8 mouse cellular contexts compared by ENCODE assay signal in genomic region chr19:25383386-25384146, GRCm38 (mm10).
DNase-seq lines count a peak whose midpoint lies in the region; ATAC-seq lines count a peak whose summit lies in the region.

No protein-coding gene starts in this region.

- WGBS in kidney, embryonic 14.5 days = 13% methylated on average over 12 of the region's 12 CpGs
- 14% methylated on average over 12 of the region's 12 CpGs for WGBS in limb, embryonic 11.5 days
- WGBS in neural tube, embryonic 14.5 days = 19% methylated on average over 12 of the region's 12 CpGs

- peak; percentile 83 for ATAC-seq in kidney, embryonic 14.5 days (ENCODE audit: low FRiP score, low TSS enrichment)
- peak; percentile 60; the same call in 1 of the 2 replicates for ATAC-seq in limb, embryonic 11.5 days (ENCODE audit: insufficient number of reproducible peaks, low FRiP score, low TSS enrichment, low read depth)
- ATAC-seq in neural tube, embryonic 14.5 days (ENCODE audit: low read depth) = peak; percentile 66; the same call in 1 of the 2 replicates

- peaks cover 5% of the 10 kb centered on the region for H3K4me1 ChIP-seq in kidney, embryonic 14.5 days (ENCODE audit: control insufficient read depth, insufficient read depth, low read length)
- peaks cover 7% of the 10 kb centered on the region; the same call in 1 of the 2 replicates for H3K4me1 ChIP-seq in limb, embryonic 11.5 days (ENCODE audit: control insufficient read depth, insufficient read depth, low read length)
- H3K4me1 ChIP-seq in neural tube, embryonic 14.5 days (ENCODE audit: control insufficient read depth, insufficient read depth, low read length) = no peaks in the 10 kb centered on the region

- H3K27me3 ChIP-seq in kidney, embryonic 14.5 days (ENCODE audit: control insufficient read depth, insufficient read depth, low read length) = no peaks in the 10 kb centered on the region
- H3K27me3 ChIP-seq in limb, embryonic 11.5 days (ENCODE audit: control insufficient read depth, insufficient read depth, low read length) = no peaks in the 10 kb centered on the region
- no peaks in the 10 kb centered on the region for H3K27me3 ChIP-seq in neural tube, embryonic 14.5 days (ENCODE audit: control insufficient read depth, insufficient read depth, low read length)

- no peak for DNase-seq in kidney, adult 9 months
- DNase-seq in forelimb bud, embryonic 11.5 days (ENCODE audit: low read depth, low spot score) = peak; percentile 65
- peak; percentile 83 for DNase-seq in limb, embryonic 11.5 days (ENCODE audit: low spot score)
- no peak for DNase-seq in thymus, postnatal 36 days
- DNase-seq in left cerebral cortex, postnatal 25 days (ENCODE audit: low spot score in 2 of 2) = no peak
- no peak for DNase-seq in thymus, adult 18-20 months

- 0 out of 2 replicates have a peak overlapping the region, but pooled peaks have one; percentile 4 for H3K4me2 ChIP-seq in kidney, embryonic 14.5 days (replicated peaks; ENCODE audit: low read depth, low read length)
- H3K4me2 ChIP-seq in limb, embryonic 11.5 days (ENCODE audit: low read depth, severe bottlenecking) = no peak overlapping the region
- H3K4me2 ChIP-seq in neural tube, embryonic 14.5 days (ENCODE audit: low read depth, low read length) = peak overlapping the region; percentile 21; the same call in 1 of the 2 replicates

- H3K27ac ChIP-seq in kidney, embryonic 14.5 days (ENCODE audit: low read depth, low read length) = no peak overlapping the region
- no peak overlapping the region; the same call in 1 of the 2 replicates for H3K27ac ChIP-seq in limb, embryonic 11.5 days (replicated peaks; ENCODE audit: low read depth, low read length)
- H3K27ac ChIP-seq in neural tube, embryonic 14.5 days (ENCODE audit: low read depth, low read length) = no peak overlapping the region

- no peak overlapping the region for H3K4me3 ChIP-seq in kidney, embryonic 14.5 days (ENCODE audit: low read length)
- no peak overlapping the region for H3K4me3 ChIP-seq in limb, embryonic 11.5 days (ENCODE audit: low read depth, low read length)
- H3K4me3 ChIP-seq in neural tube, embryonic 14.5 days (ENCODE audit: low read depth, low read length) = no peak overlapping the region

- H3K36me3 ChIP-seq in kidney, embryonic 14.5 days (ENCODE audit: control insufficient read depth, insufficient read depth, low read length) = no peaks in the 10 kb centered on the region
- H3K36me3 ChIP-seq in limb, embryonic 11.5 days (ENCODE audit: control insufficient read depth, insufficient read depth, low read length) = no peaks in the 10 kb centered on the region
- no peaks in the 10 kb centered on the region for H3K36me3 ChIP-seq in neural tube, embryonic 14.5 days (ENCODE audit: control insufficient read depth, insufficient read depth, low read length)

- H3K9ac ChIP-seq in kidney, embryonic 14.5 days (ENCODE audit: low read depth, low read length) = no peak overlapping the region
- no peak overlapping the region for H3K9ac ChIP-seq in limb, embryonic 11.5 days (ENCODE audit: low read length)
- H3K9ac ChIP-seq in neural tube, embryonic 14.5 days (replicated peaks; ENCODE audit: low read depth, low read length) = no peak overlapping the region

- H3K9me3 ChIP-seq in kidney, embryonic 14.5 days (ENCODE audit: control insufficient read depth, low read length) = no peaks in the 10 kb centered on the region
- H3K9me3 ChIP-seq in limb, embryonic 11.5 days (ENCODE audit: control insufficient read depth, low read length) = no peaks in the 10 kb centered on the region
- no peaks in the 10 kb centered on the region for H3K9me3 ChIP-seq in neural tube, embryonic 14.5 days (ENCODE audit: control insufficient read depth, low read length)

- intact Hi-C loops in left cerebral cortex, postnatal 25 days (cut with DNase I) = no loop called here

Comparison
In these comparisons a context has a peak if more than half of its experiments do, and no peak if none do; other contexts are left out.
1. DNase-seq: peak in forelimb bud, embryonic 11.5 days (single experiment) and limb, embryonic 11.5 days (single experiment); none in kidney, adult 9 months (single experiment), thymus, postnatal 36 days (0 of 2), left cerebral cortex, postnatal 25 days (0 of 2) and thymus, adult 18-20 months (0 of 2).
2. Peak in every context shown above with its lines, with median percentiles within 50 percentile points of each other: ATAC-seq.